In the genomic region with DNA sequence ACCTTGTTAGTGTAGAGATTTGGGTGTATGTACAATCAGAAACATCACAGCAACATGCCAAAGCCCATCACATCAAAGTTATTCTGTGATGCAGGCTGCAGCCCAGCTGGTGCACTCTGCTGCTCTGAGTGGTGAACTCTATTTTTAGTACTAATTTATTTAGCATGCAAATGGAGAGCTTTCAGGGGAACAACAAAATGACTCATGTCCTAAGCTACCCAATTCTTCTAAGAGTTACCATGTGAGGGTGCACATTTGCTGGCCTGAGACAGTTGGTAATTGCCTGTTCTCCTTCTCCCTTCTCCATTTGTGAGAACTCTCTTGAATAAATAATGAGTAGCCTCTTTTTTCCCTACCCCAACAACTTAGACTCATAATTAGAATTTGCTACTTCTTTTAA, we compare ENCODE assay signal across 12 mouse cellular contexts.
DNase-seq lines count a peak whose midpoint lies in the region; ATAC-seq and TF ChIP-seq lines count a peak whose summit lies in the region.
"Had no signal": no experiment of that assay in that cellular context is flagged by ENCODE, and none has a peak within 500 bp of the region (broad histone marks: within the 10 kb centered on the region; RNA-seq: fewer than 3 reads in every experiment).

No protein-coding gene starts in this region.

- TF ChIP-seq CTCF in brain, embryonic 14.5 days (IDR thresholded peaks at IDR 0.05; ENCODE audit: borderline replicate concordance, extremely low read depth, insufficient read depth, insufficient read length): no peak

- no peak for TF ChIP-seq POLR2A in brain, embryonic 14.5 days (IDR thresholded peaks at IDR 0.05; ENCODE audit: borderline replicate concordance, extremely low read depth, insufficient read depth, insufficient read length, poor library complexity, severe bottlenecking)

- ATAC-seq in inflammation-experienced regulatory T-cells, adult 6 months: no peak
- ATAC-seq: Patski had no signal

- DNase-seq in left cerebral cortex, adult 9 months (ENCODE audit: low spot score in 2 of 2): peak; percentile 6 to 66
- DNase-seq in left cerebral cortex, postnatal 10 days (ENCODE audit: extremely low spot score in 1 of 2, low spot score in 2 of 2): no peak
- DNase-seq in MN1 (ENCODE audit: low spot score): peak; percentile 32
- peak; percentile 94 for DNase-seq in brain, embryonic 14.5 days (ENCODE audit: low read depth)
- DNase-seq in layer of hippocampus, adult 8-10 months (ENCODE audit: low spot score in 2 of 2): peak; percentile 13 to 39
- no peak for DNase-seq in urinary bladder, adult 2 months (ENCODE audit: low spot score)
- DNase-seq: cerebellum, adult 8-10 months; gastrocnemius, postnatal 36 days; kidney, adult 2 months; lung, postnatal 36 days had no signal

- intact Hi-C loops in left cerebral cortex, postnatal 10 days (cut with DNase I): no loop called here

Comparison
In these comparisons a context has a peak if more than half of its experiments do, and no peak if none do; other contexts are left out.
1. DNase-seq: peak in left cerebral cortex, adult 9 months (2 of 2), MN1 (single experiment), brain, embryonic 14.5 days (single experiment) and layer of hippocampus, adult 8-10 months (2 of 2); none in left cerebral cortex, postnatal 10 days (0 of 2) and urinary bladder, adult 2 months (single experiment).